Mouse (Mus musculus): ENCODE measurements at regions not wholly inside any gene's neighbourhood (a gene's known extent, or its start where the extent isn't known, plus 50 kb on each side); places are given as distances from the start of the nearest gene placed in this dataset.
A peak's percentile ranks its signal among the peaks of the same experiment; 100 is the strongest.

DNA sequence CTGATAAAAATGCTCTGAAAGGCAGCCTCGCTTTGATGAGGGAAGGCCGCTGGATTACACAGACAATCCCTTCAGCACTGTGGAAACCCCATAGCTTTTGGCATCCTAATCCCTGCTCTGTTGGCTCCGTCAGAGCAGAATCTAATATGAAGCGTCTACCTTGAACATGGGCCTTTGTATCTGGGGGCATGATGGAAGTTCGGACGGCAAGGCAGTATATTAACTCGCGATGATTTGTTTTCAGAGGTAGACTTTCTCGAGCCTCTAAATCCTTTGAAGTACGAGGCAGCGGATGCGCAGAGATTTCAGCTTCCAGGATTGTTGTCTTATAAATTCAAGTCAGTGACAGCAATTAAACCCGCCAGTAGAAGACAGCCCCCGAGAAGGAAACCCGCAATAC, 316.8 kb upstream of the 3110018I06Rik start:
- Histone ChIP-seq H3K9me3 (ENCODE audit: low read length) (no peaks in the 10 kb centered on the region), H3K36me3 (ENCODE audit: insufficient read depth, low read length) (no peaks in the 10 kb centered on the region), H3K4me1 (ENCODE audit: insufficient read depth, low read length) (no peaks in the 10 kb centered on the region), H3K9ac (replicated peaks; ENCODE audit: low read length) (no peak overlapping the region), H3K27ac (no peak overlapping the region), H3K27me3 (ENCODE audit: insufficient read depth, low read length) (no peaks in the 10 kb centered on the region), H3K4me3 (ENCODE audit: low read length) (no peak overlapping the region), H3K4me2 (ENCODE audit: low read depth, low read length) (no peak overlapping the region)
- ATAC-seq (no peak), DNase-seq (ENCODE audit: low spot score) (no peak)
- TF ChIP-seq CTCF (IDR thresholded peaks at IDR 0.05; ENCODE audit: low read depth), result no peak
- WGBS, result 75% methylated on average over 15 of the region's 15 CpGs

- no peak for TF ChIP-seq CTCF (IDR thresholded peaks at IDR 0.05; ENCODE audit: low read depth)
- H3K4me1 ChIP-seq (ENCODE audit: insufficient read depth, low read length), result no peaks in the 10 kb centered on the region
- no peak for DNase-seq (ENCODE audit: low spot score)
- WGBS, result 66% methylated on average over 6 of the region's 6 CpGs
- no peaks in the 10 kb centered on the region for H3K36me3 ChIP-seq (ENCODE audit: insufficient read depth, low read length)
- no peak overlapping the region for H3K27ac ChIP-seq
- H3K27me3 ChIP-seq (ENCODE audit: insufficient read depth, low read length), result no peaks in the 10 kb centered on the region
- no peak overlapping the region for H3K4me3 ChIP-seq (ENCODE audit: low read length)
- H3K9ac ChIP-seq (replicated peaks; ENCODE audit: low read length), result no peak overlapping the region
- H3K4me2 ChIP-seq (ENCODE audit: low read depth, low read length), result no peak overlapping the region
- no peak for ATAC-seq
- H3K9me3 ChIP-seq (ENCODE audit: low read length), result no peaks in the 10 kb centered on the region
Observed at GRCm38 (mm10) chr12:107178676-107179075, 309.8 kb upstream of the 3110018I06Rik start.

- TF ChIP-seq CTCF (IDR thresholded peaks at IDR 0.05; ENCODE audit: low read depth), result no peak
- H3K4me2 ChIP-seq (ENCODE audit: low read depth, low read length), result no peak overlapping the region
Observed at GRCm38 (mm10) chr12:107180501-107180900, 307.9 kb upstream of the 3110018I06Rik start.

GRCm38 (mm10) chr12:107181291-107181690, 307.1 kb upstream of the 3110018I06Rik start:
- no peaks in the 10 kb centered on the region for H3K36me3 ChIP-seq (ENCODE audit: insufficient read depth, low read length)
- no peak overlapping the region for H3K27ac ChIP-seq
- H3K9ac ChIP-seq (replicated peaks; ENCODE audit: low read length), result no peak overlapping the region
- no peaks in the 10 kb centered on the region for H3K27me3 ChIP-seq (ENCODE audit: insufficient read depth, low read length)
- DNase-seq (ENCODE audit: low spot score) (peak; percentile 37), ATAC-seq (no peak)
- H3K4me3 ChIP-seq (ENCODE audit: low read length), result no peak overlapping the region
- TF ChIP-seq CTCF (IDR thresholded peaks at IDR 0.05; ENCODE audit: low read depth), result no peak
- H3K4me2 ChIP-seq (ENCODE audit: low read depth, low read length), result no peak overlapping the region
- H3K4me1 ChIP-seq (ENCODE audit: insufficient read depth, low read length), result no peaks in the 10 kb centered on the region
- no peaks in the 10 kb centered on the region for H3K9me3 ChIP-seq (ENCODE audit: low read length)
- WGBS, result 48% methylated on average over 9 of the region's 9 CpGs

More at GRCm38 (mm10) chr12:107180501-107180900, 307.9 kb upstream of the 3110018I06Rik start:
- H3K4me1 ChIP-seq (ENCODE audit: insufficient read depth, low read length), result no peaks in the 10 kb centered on the region
- no peaks in the 10 kb centered on the region for H3K36me3 ChIP-seq (ENCODE audit: insufficient read depth, low read length)
- no peaks in the 10 kb centered on the region for H3K27me3 ChIP-seq (ENCODE audit: insufficient read depth, low read length)
- no peak for ATAC-seq
- H3K9me3 ChIP-seq (ENCODE audit: low read length), result no peaks in the 10 kb centered on the region
- H3K27ac ChIP-seq, result no peak overlapping the region
- 89% methylated on average over 3 of the region's 3 CpGs for WGBS
- no peak for DNase-seq (ENCODE audit: low spot score)
- H3K9ac ChIP-seq (replicated peaks; ENCODE audit: low read length), result no peak overlapping the region
- H3K4me3 ChIP-seq (ENCODE audit: low read length), result no peak overlapping the region

DNA sequence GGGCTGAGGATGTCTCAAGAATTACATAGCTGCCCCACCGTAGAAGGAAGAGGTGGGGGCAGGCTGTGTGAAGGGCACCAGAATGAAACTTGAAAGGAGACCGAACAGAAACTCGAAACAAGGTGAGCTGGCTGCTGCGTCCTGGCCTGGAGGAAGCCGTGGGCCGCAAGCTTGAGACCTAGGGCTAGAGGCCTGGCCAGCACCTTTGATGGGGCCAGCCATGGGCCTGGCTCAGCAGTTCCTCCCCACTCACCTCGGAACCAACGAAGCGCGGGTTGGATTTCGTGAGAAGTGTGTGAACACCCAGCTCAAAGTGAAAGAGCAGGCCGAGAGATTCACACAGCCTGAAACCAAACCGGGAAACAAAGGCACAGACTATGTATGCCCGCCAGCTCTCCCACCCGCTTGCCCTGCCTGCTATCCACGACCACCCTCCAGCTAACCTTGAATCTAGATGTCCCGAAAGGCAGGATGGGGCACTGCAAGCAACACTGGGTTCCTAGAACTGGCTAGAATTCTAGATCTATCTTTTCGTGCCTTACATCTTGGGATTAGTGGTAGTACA, 306.3 kb upstream of the 3110018I06Rik start:
- ATAC-seq (no peak), DNase-seq (ENCODE audit: low spot score) (no peak)
- no peak overlapping the region for H3K4me2 ChIP-seq (ENCODE audit: low read depth, low read length)
- no peaks in the 10 kb centered on the region for H3K9me3 ChIP-seq (ENCODE audit: low read length)
- no peak overlapping the region for H3K4me3 ChIP-seq (ENCODE audit: low read length)
- 90% methylated on average over 18 of the region's 18 CpGs for WGBS
- no peaks in the 10 kb centered on the region for H3K4me1 ChIP-seq (ENCODE audit: insufficient read depth, low read length)
- TF ChIP-seq CTCF (IDR thresholded peaks at IDR 0.05; ENCODE audit: low read depth), result no peak
- H3K9ac ChIP-seq (replicated peaks; ENCODE audit: low read length), result no peak overlapping the region
- no peaks in the 10 kb centered on the region for H3K36me3 ChIP-seq (ENCODE audit: insufficient read depth, low read length)
- H3K27ac ChIP-seq, result no peak overlapping the region
- H3K27me3 ChIP-seq (ENCODE audit: insufficient read depth, low read length), result no peaks in the 10 kb centered on the region

DNA sequence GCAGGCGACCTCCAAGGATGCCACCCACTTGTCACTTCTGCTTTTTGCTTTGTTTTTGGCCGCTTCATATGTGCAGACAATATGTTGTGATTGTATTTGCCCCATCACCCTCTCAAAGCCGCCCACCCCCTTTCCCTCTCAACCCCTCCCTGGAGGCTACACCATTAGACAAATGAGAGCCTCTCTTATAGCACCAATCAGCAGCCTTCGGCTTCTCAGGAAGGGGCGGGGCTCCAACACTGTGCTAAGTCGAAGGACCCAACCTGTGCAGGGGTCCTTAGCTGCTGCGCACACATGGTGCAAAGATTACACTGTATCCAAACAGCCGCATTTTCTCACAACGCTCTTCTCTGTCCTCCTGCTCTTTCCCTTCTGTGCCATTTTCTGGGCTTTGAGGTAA, 305.1 kb upstream of the 3110018I06Rik start:
- ATAC-seq (no peak; the same call in 1 of the 2 replicates), DNase-seq (ENCODE audit: low spot score) (no peak)
- Histone ChIP-seq H3K4me2 (ENCODE audit: low read depth, low read length) (no peak overlapping the region), H3K4me3 (ENCODE audit: low read length) (no peak overlapping the region), H3K36me3 (ENCODE audit: insufficient read depth, low read length) (no peaks in the 10 kb centered on the region), H3K4me1 (ENCODE audit: insufficient read depth, low read length) (no peaks in the 10 kb centered on the region), H3K27ac (no peak overlapping the region), H3K9ac (replicated peaks; ENCODE audit: low read length) (no peak overlapping the region), H3K27me3 (ENCODE audit: insufficient read depth, low read length) (no peaks in the 10 kb centered on the region), H3K9me3 (ENCODE audit: low read length) (no peaks in the 10 kb centered on the region)
- TF ChIP-seq CTCF (IDR thresholded peaks at IDR 0.05; ENCODE audit: low read depth), result no peak
- WGBS, result 54% methylated on average over 9 of the region's 9 CpGs

GRCm38 (mm10) chr12:107184426-107184825, 304.0 kb upstream of the 3110018I06Rik start:
- Histone ChIP-seq H3K4me1 (ENCODE audit: insufficient read depth, low read length) (no peaks in the 10 kb centered on the region), H3K9ac (replicated peaks; ENCODE audit: low read length) (no peak overlapping the region), H3K4me3 (ENCODE audit: low read length) (no peak overlapping the region), H3K9me3 (ENCODE audit: low read length) (no peaks in the 10 kb centered on the region), H3K27me3 (ENCODE audit: insufficient read depth, low read length) (no peaks in the 10 kb centered on the region), H3K36me3 (ENCODE audit: insufficient read depth, low read length) (no peaks in the 10 kb centered on the region), H3K4me2 (ENCODE audit: low read depth, low read length) (no peak overlapping the region), H3K27ac (no peak overlapping the region)
- no peak for DNase-seq (ENCODE audit: low spot score)
- WGBS, result 47% methylated on average over 3 of the region's 3 CpGs
- no peak for ATAC-seq
- no peak for TF ChIP-seq CTCF (IDR thresholded peaks at IDR 0.05; ENCODE audit: low read depth)

All from hindbrain, postnatal 0 days (tissue).